Mouse (Mus musculus): Measurements from ENCODE around the gene Hsf2bp. TPM values are rescaled to one million over a fixed set of nuclear protein-coding genes. Genes with fewer than 3 reads are reported as not detected.

The Hsf2bp gene
- total RNA-seq, 2 experiments from 2014 or later: 0.76 to 0.83 TPM

- no peak for DNase-seq
- intact Hi-C loops (cut with DNase I): no loop called here
Measured at GRCm38 (mm10) chr17:31918374-31918773, 117.8 kb downstream of the Hsf2bp start.

- intact Hi-C loops (cut with DNase I): no loop called here
- DNase-seq: peak in 1 of 2 experiments; percentile 61
Measured at GRCm38 (mm10) chr17:31916461-31916775, 119.7 kb downstream of the Hsf2bp start.

DNA sequence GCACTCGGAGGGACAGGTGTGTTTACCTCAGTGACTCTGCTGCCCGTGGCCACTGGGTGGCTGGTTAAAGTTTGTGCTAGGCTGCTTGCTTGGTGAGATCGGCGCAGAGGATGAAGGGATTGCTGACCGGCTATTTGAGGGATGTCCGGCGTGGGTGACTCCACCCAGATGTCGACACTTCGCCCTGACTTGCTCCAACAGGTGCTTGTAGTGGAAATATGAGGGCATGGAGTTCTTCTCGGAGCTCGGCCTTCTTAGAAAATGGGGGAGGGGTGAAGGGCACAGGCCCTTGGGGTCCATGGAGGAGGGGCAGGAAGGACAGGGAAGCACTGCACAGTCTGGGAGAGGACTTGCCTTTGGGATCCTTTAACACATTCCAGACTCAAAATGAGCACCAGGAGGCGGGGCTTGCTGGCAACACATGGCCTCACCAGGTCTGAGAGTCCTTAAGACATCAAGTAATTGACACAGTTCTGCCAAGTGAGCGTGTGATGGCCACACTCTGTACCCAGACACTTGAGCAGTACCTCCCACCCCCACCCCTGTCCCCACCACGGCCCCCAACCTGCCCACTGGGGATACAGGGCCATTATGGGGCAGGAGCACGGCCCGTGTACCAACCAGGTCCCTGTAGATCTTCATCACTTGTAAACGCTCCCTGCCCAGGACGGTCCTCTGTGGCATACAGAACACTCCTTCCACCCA is 120.2 kb downstream of the Hsf2bp start:
- intact Hi-C loops (cut with DNase I): no loop called here
- DNase-seq: no peak

DNA sequence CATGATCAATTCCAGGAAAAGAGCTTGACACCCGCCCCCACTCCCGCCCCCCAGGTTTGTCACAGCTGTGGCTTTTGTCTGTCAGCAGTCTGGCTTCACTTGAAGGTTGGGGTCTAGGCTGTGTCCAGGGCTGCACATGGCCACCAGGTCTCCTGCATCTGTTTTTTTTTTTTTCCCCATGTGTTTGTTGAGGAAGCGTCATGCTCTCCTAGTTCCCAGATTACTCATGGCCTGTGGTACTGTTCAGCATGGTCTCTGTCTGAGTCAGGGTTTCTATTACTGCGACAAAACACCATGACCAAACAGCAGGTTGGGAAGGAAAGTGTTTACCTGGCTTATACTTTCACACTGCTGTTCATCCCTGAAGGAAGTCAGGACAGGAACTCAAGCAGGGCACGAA is 121.8 kb downstream of the Hsf2bp start:
- no peak for DNase-seq
- intact Hi-C loops (cut with DNase I): no loop called here

DNA sequence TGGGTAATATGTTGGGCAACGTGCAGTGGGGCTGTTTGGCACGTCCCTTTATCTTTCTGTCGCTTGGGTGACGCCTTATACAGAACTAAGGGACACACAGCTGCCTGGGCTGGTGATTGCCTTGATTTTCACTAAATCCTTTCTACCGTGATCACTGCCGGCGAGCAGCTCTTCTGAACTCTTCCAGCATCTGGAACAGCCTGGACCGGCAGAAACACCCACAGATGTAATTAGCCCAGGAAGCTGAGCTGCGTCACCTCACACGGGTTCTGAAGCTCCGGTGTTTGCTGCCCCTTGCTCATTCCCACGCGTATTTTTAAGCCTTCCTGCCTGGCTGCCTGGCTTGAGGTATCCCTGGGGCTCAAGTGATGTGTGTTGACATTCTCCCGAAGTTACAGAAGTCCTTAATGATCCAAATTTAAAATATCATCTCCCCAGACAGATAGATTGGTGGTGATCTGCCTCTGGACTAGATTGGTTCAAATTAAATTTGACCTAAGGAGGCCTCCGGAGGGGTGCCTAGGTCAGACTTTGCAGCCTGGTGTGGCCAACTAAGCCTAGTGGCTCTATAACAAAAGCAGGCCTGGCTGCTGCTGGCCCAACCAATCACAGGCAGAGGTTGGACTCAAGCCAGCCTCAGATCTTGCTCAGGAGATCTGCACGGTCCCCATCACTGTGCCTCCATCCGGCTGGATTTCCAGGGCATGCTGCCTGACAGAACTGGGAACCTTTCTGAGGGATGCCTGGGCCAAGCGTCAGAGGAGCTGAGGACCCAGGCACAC is 123.1 kb downstream of the Hsf2bp start:
- intact Hi-C loops (cut with DNase I): no loop called here
- no peak for DNase-seq

- no peak for DNase-seq
- intact Hi-C loops (cut with DNase I): no loop called here
Measured at GRCm38 (mm10) chr17:31912387-31912786, 123.8 kb downstream of the Hsf2bp start.

- intact Hi-C loops (cut with DNase I): no loop called here
- DNase-seq: no peak
Measured at GRCm38 (mm10) chr17:31908966-31909365, 127.2 kb downstream of the Hsf2bp start.

- DNase-seq: no peak
- intact Hi-C loops (cut with DNase I): no loop called here
Measured at GRCm38 (mm10) chr17:31906441-31906840, 129.7 kb downstream of the Hsf2bp start.

GRCm38 (mm10) chr17:31905791-31906211 is 130.3 kb downstream of the Hsf2bp start:
- peak; percentile 65 to 72 for DNase-seq
- intact Hi-C loops (cut with DNase I): loop anchor here (2.0 kb wide), 1 partner anchor 49 kb away; no protein-coding TSS in a partner anchor

DNA sequence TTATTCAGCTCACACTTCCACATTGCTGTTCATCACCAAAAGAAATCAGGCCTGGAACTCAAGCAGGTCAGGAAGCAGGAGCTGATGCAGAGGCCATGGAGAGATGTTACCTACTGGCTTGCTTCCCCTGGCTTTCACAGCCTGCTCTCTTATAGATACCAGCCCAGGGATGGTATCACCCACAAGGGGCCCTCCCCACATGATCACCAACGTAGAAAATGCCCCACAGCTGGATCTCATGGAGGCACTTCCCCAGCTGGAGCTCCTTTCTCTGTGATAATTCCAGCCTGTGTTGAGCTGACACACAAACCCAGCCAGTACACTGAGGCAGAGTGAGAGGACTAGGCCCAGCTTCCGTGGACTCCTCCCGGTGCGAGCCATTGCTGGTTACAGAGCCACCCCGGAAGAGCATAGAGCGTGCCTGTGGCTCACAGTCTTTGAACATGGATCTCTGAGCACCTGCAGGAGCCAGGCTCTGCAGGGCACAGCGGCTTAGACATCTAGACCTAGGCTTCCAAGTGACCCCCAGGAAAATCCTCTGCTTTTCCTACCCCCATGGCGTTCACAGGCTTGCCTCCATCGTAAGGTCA is 130.9 kb downstream of the Hsf2bp start:
- no peak for DNase-seq
- intact Hi-C loops (cut with DNase I): loop anchor here (2.0 kb wide), 1 partner anchor 48 kb away; no protein-coding TSS in a partner anchor

DNA sequence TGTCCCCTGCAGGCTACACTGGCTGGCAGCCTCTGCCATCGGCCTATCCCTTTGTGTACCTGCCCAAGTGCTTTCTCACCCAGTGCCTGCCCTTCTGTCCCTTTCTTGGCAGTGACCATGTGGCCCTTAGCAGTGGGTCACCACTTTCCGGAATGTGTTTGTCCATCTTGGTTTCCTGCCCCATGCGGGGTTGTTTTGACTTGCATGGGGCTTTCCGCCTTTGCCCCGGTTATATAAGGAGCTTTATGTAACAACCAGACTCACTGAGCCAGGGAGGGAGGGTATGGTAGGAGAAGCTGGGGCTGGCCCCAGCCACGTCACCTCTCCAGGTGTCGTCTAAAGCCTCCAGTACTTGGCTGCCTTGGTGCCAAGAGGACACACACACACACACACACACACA is 132.1 kb downstream of the Hsf2bp start:
- no peak for DNase-seq
- intact Hi-C loops (cut with DNase I): loop anchor here (2.0 kb wide), 1 partner anchor 47 kb away; no protein-coding TSS in a partner anchor

DNA sequence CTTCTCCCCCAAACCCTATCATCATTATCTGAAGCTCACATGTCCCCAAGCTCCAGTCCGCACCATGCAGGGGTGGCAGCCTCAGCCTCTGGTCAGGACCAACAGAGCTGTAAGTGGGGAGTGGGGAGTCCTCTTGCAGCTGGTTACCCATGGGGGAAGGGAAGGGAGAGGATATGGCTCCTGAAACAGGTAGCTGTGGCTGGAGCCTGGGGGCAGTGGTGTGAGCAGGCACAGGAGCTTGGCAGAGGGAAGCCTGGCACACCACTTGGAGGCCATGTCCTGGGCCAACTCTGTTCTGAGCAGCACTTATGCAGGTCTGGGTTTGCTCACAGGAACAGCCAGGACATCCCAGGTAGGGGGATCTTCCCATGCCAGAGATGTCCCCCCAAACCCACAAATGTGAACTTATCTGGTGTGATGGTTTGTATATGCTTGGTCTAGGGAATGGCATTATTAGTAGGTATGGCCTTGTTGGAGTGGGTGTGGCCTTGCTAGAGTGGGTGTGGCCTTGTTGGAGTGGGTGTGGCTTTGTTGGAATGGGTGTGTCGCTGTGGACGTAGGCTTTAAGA is 133.4 kb downstream of the Hsf2bp start:
- no peak for DNase-seq
- intact Hi-C loops (cut with DNase I): no loop called here

DNA sequence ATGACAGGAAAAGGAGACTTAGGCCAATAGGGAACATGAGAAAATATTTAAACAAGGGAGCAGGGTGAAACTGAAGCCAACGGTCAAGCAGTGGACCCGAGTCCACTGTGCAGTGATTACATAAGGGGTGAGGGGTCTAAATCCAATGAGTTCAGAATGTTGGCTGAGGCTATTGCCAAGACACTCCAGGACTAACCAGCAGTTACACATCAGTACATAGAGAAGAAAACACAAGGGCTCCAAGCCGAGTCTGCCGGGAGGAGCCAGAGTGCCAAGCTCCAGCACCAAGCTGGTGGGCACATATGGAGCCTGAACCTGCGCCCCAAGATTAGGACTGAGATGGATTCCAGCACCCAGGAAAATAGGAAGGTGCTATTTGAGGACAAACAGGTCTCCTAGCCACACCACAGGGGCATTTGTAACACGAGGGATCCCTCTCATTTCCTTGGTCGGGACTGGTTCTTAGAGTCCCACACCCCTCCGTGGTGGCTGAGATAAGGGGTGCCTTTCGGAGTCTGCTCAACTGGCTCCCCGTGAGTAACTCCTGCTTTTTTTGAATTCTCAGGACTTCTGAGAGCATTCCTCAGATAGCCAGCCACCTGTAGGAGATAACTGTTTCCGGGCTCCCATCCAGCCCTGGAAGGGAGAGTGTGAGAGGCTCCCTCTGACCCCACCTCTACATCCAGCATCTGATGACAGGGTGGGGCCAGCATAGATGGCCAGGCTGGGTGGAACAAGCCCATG is 134.5 kb downstream of the Hsf2bp start:
- DNase-seq: peak; percentile 35 to 59

GRCm38 (mm10) chr17:31898941-31899340 is 137.2 kb downstream of the Hsf2bp start:
- intact Hi-C loops (cut with DNase I): no loop called here
- DNase-seq: no peak

More for the DNA sequence above, 134.5 kb downstream of the Hsf2bp start:
- intact Hi-C loops (cut with DNase I): no loop called here

GRCm38 (mm10) chr17:31897186-31897793 is 138.9 kb downstream of the Hsf2bp start:
- no peak for DNase-seq

DNA sequence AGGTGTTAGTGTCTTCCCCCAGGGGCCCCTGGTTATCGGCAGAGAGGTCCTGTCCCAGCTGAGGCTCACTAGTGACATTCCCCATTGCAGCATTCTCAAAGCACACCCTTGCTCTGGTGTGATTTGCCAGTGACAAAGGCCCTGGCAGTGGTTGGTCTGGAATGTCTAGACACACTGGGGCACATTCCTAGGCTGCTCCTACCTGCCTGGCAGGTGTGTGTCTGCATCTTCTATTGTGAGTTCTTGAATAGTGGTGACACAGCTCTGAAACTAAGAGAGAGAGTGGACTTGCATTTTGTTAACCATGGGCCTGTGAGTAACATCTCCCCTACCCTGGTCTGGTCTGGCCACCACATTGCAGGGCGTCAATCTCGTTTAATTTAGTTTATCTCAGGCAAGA is 139.4 kb downstream of the Hsf2bp start:
- intact Hi-C loops (cut with DNase I): no loop called here
- DNase-seq: no peak

More at GRCm38 (mm10) chr17:31897186-31897793, 138.9 kb downstream of the Hsf2bp start:
- intact Hi-C loops (cut with DNase I): no loop called here

DNA sequence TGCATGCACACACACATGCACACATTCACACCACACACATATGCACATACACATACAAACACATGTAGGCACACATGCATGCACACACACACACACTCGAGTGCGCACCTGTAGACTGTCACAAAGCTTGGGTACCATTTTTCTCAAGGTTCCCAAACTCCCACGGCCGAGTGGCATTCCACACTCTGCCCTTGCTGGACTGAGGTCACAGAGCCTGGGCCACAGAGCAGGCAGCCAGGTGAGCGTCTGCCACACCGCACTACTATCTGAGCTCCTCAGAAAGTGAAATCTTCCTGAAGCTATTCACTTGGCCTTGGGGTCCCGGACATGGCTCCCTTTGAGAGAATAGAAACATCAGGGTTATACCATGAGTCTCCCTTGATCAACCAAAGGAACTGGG is 139.8 kb downstream of the Hsf2bp start:
- intact Hi-C loops (cut with DNase I): no loop called here
- DNase-seq: no peak
